Mouse (Mus musculus) heart, embryonic 11.5 days (tissue): ENCODE measurements around the gene Josd1. TPM values are rescaled to one million over a fixed set of nuclear protein-coding genes. Genes with fewer than 3 reads are reported as not detected.

Experiments
- ATAC-seq: fragments of 200-750 bp; cut with Nextera tagmentation; replicated peaks from 2 replicates; pipeline ENCODE4 v1.8.0; 2017; ENCODE audit warnings: moderate library complexity; ENCODE audit not compliant: insufficient number of reproducible peaks, low FRiP score, low TSS enrichment
- H3K27ac ChIP-seq: fragments of 300-500 bp; sonication (generic); 2 replicates; pipeline ENCODE4 v1.5.1; 2014; ENCODE audit warnings: mild to moderate bottlenecking, low read depth, low read length
- H3K27me3 ChIP-seq: fragments of 300-500 bp; sonication (generic); 2 replicates; pipeline ENCODE4 v1.6.1; 2014; ENCODE audit warnings: mild to moderate bottlenecking, low read length, mixed read lengths; ENCODE audit not compliant: control insufficient read depth, insufficient read depth
- H3K36me3 ChIP-seq: fragments of 300-500 bp; sonication (generic); 2 replicates; pipeline ENCODE4 v1.6.1; 2014; ENCODE audit warnings: mild to moderate bottlenecking, low read length, moderate library complexity, mixed read lengths; ENCODE audit not compliant: control insufficient read depth, insufficient read depth
- H3K4me1 ChIP-seq: fragments of 300-500 bp; sonication (generic); 2 replicates; pipeline ENCODE4 v1.6.1; 2014; ENCODE audit warnings: low read length; ENCODE audit not compliant: control insufficient read depth, insufficient read depth
- H3K4me2 ChIP-seq: fragments of 300-500 bp; sonication (generic); 2 replicates; pipeline ENCODE4 v1.6.1; 2014; ENCODE audit warnings: mild to moderate bottlenecking, moderate library complexity
- H3K4me3 ChIP-seq: fragments of 300-500 bp; sonication (generic); 2 replicates; pipeline ENCODE4 v1.5.1; 2014; ENCODE audit warnings: low read depth, low read length
- H3K9ac ChIP-seq: fragments of 300-500 bp; sonication (generic); 2 replicates; pipeline ENCODE4 v1.6.1; 2014; ENCODE audit warnings: mild to moderate bottlenecking, low read depth, low read length, moderate library complexity
- H3K9me3 ChIP-seq: fragments of 300-500 bp; sonication (generic); replicated peaks from 2 replicates; pipeline ENCODE4 v1.6.1; 2016; ENCODE audit warnings: low read length; ENCODE audit not compliant: control insufficient read depth
- WGBS: fragments of 180-500 bp; shearing (Covaris S2); extraction: QIAGEN DNeasy Blood & Tissue Kit; methylation state at CpG from one replicate; pipeline ENCODE4 v1.1.7; 2014; ENCODE audit not compliant: insufficient replicate concordance; 5-methylcytosine and 5-hydroxymethylcytosine counted together
- polyA plus RNA-seq: library from polyadenylated mRNA; unstranded; fragments of >200 nt; fragmentation: Nextera tagmentation; extraction: Ambion mirVana; gene quantifications from 2 replicates; pipeline ENCODE4 v1.2.1, GENCODE M21; 2014

Josd1 gene
- polyA plus RNA-seq, 1 experiment from 2014 or later: 10.9 TPM

DNA sequence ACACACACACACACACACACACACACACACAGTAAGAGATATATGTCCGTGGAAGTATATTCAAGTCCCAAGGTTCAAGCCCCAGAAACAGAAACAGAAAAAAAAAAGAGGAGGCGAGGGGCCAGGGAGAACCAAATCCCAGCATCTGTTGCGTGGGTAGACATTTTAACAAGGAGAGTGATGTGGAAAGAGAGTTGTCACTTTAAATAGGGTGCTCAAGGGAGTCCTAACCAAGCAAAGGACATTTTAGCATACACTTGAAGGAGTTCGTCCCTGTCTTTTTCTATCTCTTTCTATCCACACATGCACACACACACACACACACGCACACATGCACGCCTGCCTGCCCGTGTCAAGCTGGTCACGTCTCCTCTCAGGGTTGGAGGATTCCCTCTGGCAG lies 23.1 kb downstream of the Josd1 start:
- peaks cover 5% of the 10 kb centered on the region; the same call in 1 of the 2 replicates for H3K36me3 ChIP-seq
- no peak overlapping the region for H3K27ac ChIP-seq
- no peak for ATAC-seq
- no peak overlapping the region for H3K4me3 ChIP-seq
- H3K27me3 ChIP-seq: no peaks in the 10 kb centered on the region
- H3K4me2 ChIP-seq: no peak overlapping the region
- 0 out of 2 replicates have a peak, but pooled peaks cover 3% of the 10 kb centered on the region for H3K9me3 ChIP-seq
- H3K4me1 ChIP-seq: peaks cover 12% of the 10 kb centered on the region
- H3K9ac ChIP-seq: no peak overlapping the region
- 81% methylated on average over 8 of the region's 8 CpGs for WGBS

GRCm38 (mm10) chr15:79661852-79662251 lies 25.9 kb downstream of the Josd1 start:
- H3K9me3 ChIP-seq: 0 out of 2 replicates have a peak, but pooled peaks cover 3% of the 10 kb centered on the region
- ATAC-seq: no peak
- 72% methylated on average over 4 of the region's 4 CpGs for WGBS

DNA sequence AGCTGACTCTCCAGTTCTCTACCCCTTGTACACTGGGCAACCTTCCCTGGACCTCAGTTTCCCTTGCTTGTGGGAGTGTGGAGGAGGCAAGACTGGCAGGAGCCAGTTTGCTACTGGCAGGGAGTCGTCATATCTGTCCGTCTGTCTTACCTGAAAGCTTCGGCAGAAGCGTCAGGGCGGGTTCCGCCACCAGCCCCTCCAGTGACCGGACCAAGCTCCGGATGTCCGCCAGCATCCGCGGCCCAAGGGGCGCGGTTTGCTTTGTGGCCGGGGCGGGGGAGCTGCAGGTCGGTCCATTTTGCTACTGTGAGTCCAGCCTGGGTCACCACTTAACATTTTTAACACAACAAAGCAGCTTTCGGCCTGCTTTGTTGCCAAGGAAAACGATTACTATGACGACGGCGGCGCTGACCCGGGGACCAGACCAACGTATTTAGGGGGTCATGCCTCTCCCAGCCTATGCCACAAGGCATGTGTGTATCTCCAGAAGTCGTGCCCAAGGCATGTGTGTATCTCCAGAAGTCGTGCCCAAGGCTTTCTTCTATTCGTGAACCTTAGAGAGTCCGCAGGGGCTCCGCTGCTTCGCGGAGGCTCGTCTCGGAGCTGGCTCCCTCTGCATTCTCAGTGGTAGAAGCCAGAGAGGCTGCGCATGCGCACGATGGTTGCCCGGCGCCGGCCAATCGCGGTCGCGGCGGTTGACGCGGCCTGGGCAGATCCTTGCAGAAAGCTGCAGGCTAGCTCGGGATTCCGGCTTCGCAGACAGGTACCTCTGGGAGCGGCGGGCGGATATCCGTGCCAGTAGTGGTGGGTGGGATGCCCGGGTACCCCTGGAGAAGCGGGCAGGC lies 29.0 kb downstream of the Josd1 start, which contains the start of the genes Fam227a and Cby1:
Gene Fam227a, minus strand, starts transcription at position 426 of the 845 bp plus-strand sequence.
Gene Cby1, plus strand, starts transcription at position 669 of the 845 bp plus-strand sequence.
- peak within 1 kb of the TSS; percentile 70 for H3K4me3 ChIP-seq
- no peaks in the 10 kb centered on the region for H3K27me3 ChIP-seq
- under 1% methylated on average over 55 of the region's 55 CpGs for WGBS
- peak; percentile 87 for ATAC-seq
- peak within 1 kb of the TSS; percentile 74 for H3K9ac ChIP-seq
- peak within 1 kb of the TSS; percentile 71 for H3K27ac ChIP-seq
- peak within 1 kb of the TSS; percentile 97 for H3K4me2 ChIP-seq
- peaks cover 8% of the 10 kb centered on the region for H3K4me1 ChIP-seq
- H3K9me3 ChIP-seq: 0 out of 2 replicates have a peak, but pooled peaks cover 3% of the 10 kb centered on the region
- H3K36me3 ChIP-seq: peaks cover 5% of the 10 kb centered on the region; the same call in 1 of the 2 replicates

More at GRCm38 (mm10) chr15:79661852-79662251, 25.9 kb downstream of the Josd1 start:
- Histone ChIP-seq H3K27me3 (no peaks in the 10 kb centered on the region), H3K27ac (no peak overlapping the region), H3K4me2 (no peak overlapping the region), H3K36me3 (peaks cover 5% of the 10 kb centered on the region; the same call in 1 of the 2 replicates), H3K4me3 (no peak overlapping the region), H3K4me1 (peaks cover 16% of the 10 kb centered on the region), H3K9ac (no peak overlapping the region)

GRCm38 (mm10) chr15:79657837-79658530 lies 29.7 kb downstream of the Josd1 start:
- Histone ChIP-seq H3K36me3 (peaks cover 5% of the 10 kb centered on the region; the same call in 1 of the 2 replicates), H3K27me3 (no peaks in the 10 kb centered on the region), H3K4me1 (peaks cover 8% of the 10 kb centered on the region), H3K4me2 (peak overlapping the region; percentile 97), H3K27ac (peak overlapping the region; percentile 71), H3K9me3 (0 out of 2 replicates have a peak, but pooled peaks cover 3% of the 10 kb centered on the region), H3K4me3 (peak overlapping the region; percentile 70), H3K9ac (peak overlapping the region; percentile 74)
- 4% methylated on average over 16 of the region's 16 CpGs for WGBS
- ATAC-seq: no peak

GRCm38 (mm10) chr15:79656451-79656850 lies 31.3 kb downstream of the Josd1 start:
- Histone ChIP-seq H3K27me3 (no peaks in the 10 kb centered on the region), H3K9me3 (0 out of 2 replicates have a peak, but pooled peaks cover 1% of the 10 kb centered on the region), H3K9ac (no peak overlapping the region), H3K36me3 (no peaks in the 10 kb centered on the region), H3K4me2 (no peak overlapping the region), H3K27ac (no peak overlapping the region), H3K4me3 (no peak overlapping the region), H3K4me1 (peaks cover 8% of the 10 kb centered on the region)
- WGBS: 87% methylated on average over 14 of the region's 14 CpGs
- no peak for ATAC-seq

DNA sequence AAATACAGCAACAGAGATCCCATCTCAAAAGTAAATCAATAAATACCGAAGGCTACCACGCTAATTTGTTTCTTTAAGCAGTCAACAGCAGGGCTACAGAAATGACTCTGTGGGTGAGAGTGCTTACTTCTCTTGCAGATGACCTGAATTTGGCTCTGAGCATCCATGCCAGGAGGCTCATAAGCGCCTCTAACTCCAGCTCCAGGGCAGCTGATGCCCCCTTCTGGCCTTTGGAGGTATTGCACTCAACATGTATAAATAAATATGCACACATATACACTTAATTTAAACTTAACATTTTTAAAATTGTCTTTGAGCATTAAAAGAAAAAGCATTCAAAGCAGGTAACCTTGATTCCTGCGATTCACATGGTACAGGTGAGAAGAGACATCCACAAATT lies 36.2 kb downstream of the Josd1 start:
- 73% methylated on average over 4 of the region's 4 CpGs for WGBS

DNA sequence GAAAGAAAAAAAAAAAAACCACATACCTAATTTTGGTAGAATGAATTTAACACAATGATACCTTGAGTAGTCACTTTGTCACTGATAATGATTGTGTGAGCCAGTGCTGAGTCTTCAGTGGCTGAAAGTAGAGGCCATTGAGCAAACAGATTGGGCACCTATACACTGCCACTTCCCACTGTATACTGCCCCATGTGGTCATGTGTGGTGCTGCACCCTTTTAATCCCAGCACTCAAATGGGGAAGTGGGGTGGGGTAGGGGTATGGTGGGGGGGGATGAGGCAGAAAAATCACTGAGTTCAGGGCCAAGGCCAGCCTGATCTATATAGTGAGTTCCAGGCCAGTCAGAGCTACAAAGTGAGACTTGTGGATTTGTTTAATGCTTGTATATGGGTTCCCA lies 37.1 kb downstream of the Josd1 start:
- no peaks in the 10 kb centered on the region for H3K27me3 ChIP-seq
- H3K4me3 ChIP-seq: no peak overlapping the region
- no peak for ATAC-seq
- no peak overlapping the region for H3K9ac ChIP-seq
- no peak overlapping the region for H3K4me2 ChIP-seq
- H3K36me3 ChIP-seq: no peaks in the 10 kb centered on the region
- no peak overlapping the region for H3K27ac ChIP-seq
- 0 out of 2 replicates have a peak, but pooled peaks cover 2% of the 10 kb centered on the region for H3K9me3 ChIP-seq
- H3K4me1 ChIP-seq: no peaks in the 10 kb centered on the region

More for the DNA sequence above, 36.2 kb downstream of the Josd1 start:
- Histone ChIP-seq H3K9me3 (0 out of 2 replicates have a peak, but pooled peaks cover 2% of the 10 kb centered on the region), H3K36me3 (no peaks in the 10 kb centered on the region), H3K9ac (no peak overlapping the region), H3K27me3 (no peaks in the 10 kb centered on the region), H3K4me2 (no peak overlapping the region), H3K27ac (no peak overlapping the region), H3K4me3 (no peak overlapping the region), H3K4me1 (no peaks in the 10 kb centered on the region)
- no peak for ATAC-seq

DNA sequence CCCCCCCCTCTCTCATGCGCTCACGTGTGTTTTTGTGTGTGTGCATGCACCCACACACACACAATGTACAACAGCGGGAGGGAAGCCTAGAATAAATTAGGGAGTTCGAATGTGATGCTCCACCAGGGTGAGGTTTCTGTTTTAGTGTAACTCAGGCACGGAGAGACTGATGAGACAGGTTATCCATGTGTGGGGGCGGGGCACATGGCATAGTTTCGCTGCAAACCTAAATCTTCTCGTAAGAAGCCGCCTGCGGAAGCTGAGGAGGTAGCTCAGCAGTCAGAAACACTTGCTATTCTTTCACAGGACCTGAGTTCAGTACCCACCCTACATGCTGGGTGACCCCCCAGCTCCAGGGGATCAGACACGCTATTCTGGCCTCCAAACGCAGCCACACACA lies 39.6 kb downstream of the Josd1 start:
- no peaks in the 10 kb centered on the region for H3K36me3 ChIP-seq
- no peak for ATAC-seq
- H3K4me2 ChIP-seq: no peak overlapping the region
- WGBS: 82% methylated on average over 12 of the region's 12 CpGs
- no peak overlapping the region for H3K4me3 ChIP-seq
- no peak overlapping the region for H3K9ac ChIP-seq
- H3K9me3 ChIP-seq: 0 out of 2 replicates have a peak, but pooled peaks cover 2% of the 10 kb centered on the region
- no peaks in the 10 kb centered on the region for H3K4me1 ChIP-seq
- no peak overlapping the region for H3K27ac ChIP-seq
- no peaks in the 10 kb centered on the region for H3K27me3 ChIP-seq
